Mouse (Mus musculus) embryonic stem cell, embryonic (primary cell): ENCODE measurements at regions not wholly inside any gene's neighbourhood (a gene's known extent, or its start where the extent isn't known, plus 50 kb on each side); places are given as distances from the start of the nearest gene placed in this dataset.
"Not testable (repeated sequence)": the region's sequence is repeated elsewhere in the genome, so short reads cannot be mapped to it uniquely, and the experiment has no call there.

Experiments used
- CTCF ChIA-PET, 4 experiments: fragments of 300-600 bp in 2 of 4; fragments of 350-600 bp in 2 of 4; sonication (Branson Sonifier 250); formaldehyde crosslinking; loops; one replicate each; lab custom pipeline; 2022; ENCODE audit warnings: inconsistent platforms in 2 of 4; lab: Charles Lee
- POLR2A ChIA-PET, 4 experiments: fragments of 300-600 bp in 2 of 4; fragments of 350-600 bp in 2 of 4; sonication (Branson Sonifier 250); formaldehyde crosslinking; loops; one replicate each; lab custom pipeline; 2022; ENCODE audit warnings: antibody characterized with exemption in 4 of 4, inconsistent platforms in 1 of 4; lab: Charles Lee

DNA sequence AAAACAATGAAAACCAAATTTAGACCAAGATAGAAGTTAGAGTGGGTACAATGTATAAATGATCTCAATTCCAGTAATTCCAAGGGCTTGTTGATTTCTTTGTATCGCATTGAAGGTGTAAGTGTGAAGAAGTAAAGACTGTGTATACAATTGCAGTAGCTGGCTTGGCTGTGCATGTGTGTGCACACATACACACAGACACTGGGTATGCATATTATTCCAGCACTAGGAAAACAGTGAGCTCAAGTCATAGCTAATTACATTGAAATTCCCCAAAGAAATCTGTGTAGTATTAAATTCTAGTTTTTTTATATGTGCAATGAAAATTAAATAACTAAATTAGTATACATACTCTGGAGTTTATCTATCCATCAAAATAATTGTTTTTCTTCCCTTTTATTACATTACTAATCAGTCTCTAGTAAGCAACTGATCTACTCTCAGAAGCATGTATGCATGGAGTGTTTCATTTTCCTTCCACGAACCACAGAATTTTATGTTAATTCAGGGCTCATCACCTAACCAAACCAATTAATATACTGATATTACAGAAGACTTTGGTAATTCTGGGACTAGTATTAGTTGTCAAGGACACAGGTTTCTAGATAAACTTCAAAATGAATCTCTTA, 56.5 kb downstream of the Gm8797 start:
- POLR2A ChIA-PET = no interaction called here
- CTCF ChIA-PET = no interaction called here

DNA sequence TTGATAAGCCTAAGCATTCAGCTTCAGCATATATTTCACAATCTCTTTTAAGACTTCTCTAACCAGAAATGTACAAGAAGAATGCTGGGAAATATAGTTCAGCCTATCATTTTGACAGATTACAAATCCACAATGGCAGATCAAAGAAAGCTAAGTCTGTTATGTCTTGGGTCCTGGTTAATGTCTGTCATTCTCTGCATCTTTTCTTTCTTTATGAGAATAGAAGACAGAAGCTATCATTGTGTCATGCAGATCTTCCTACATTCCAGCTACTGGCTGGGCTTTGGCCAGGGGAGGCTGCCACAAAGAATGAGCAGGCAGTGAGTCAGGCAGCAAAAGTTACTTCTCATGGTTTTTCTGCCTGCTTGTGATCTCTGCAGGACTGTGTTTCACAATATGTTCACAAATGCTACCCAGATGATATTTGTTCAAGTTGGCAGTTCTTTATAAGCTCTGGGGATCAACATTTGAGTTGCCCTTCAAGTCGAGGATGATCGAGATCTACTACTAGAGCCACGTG, 60.5 kb downstream of the Gm8797 start:
- CTCF ChIA-PET = no interaction called here
- POLR2A ChIA-PET = no interaction called here

DNA sequence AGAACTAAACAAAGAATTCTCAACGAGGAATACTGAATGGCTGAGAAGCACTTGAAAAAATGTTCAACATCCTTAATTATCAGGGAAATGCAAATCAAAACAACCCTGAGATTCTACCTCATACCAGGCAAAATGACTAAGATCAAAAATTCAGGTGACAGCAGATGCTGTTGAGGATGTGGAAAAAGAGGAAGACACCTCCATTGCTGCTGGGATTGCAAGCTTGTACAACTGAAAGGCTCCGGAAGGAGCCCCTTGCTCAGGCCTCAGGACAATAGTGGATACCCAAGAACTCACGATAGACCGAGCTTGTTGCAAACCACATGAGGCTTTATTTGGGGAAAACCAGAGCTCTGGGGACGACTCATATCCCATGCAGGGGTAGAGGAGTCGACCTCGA, 69.6 kb downstream of the Gm8797 start:
- POLR2A ChIA-PET = not testable (repeated sequence)

DNA sequence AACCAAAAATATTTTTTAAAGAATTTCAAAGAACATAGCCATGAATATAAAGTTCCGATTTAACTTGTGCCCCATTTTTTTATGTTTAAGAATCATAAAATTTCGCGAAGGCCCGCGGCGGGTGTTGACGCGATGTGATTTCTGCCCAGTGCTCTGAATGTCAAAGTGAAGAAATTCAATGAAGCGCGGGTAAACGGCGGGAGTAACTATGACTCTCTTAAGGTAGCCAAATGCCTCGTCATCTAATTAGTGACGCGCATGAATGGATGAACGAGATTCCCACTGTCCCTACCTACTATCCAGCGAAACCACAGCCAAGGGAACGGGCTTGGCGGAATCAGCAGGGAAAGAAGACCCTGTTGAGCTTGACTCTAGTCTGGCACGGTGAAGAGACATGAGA, 109.6 kb downstream of the Gm8797 start:
- CTCF ChIA-PET, POLR2A ChIA-PET: not testable (repeated sequence)

More for the DNA sequence above, 69.6 kb downstream of the Gm8797 start:
- CTCF ChIA-PET = not testable (repeated sequence)

DNA sequence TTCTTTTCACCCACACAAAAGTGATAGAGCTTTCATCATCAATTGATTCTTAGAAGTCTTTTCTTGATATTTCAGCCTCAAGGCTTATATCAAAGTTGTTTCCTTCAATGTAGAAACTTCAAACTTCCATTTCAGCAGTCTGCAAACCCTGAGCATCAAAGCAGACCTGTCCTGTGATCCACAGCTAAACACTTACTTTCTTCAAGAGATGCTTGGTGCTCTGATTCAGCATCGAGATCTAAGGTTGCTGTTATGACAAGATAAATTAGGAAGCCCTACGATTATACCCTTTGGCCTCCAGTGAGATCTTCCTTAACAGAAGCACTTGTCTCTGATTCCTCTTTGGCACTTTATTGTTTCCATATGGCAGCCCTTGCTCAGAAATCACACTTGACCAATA, 119.8 kb downstream of the Gm8797 start:
- ChIA-PET POLR2A (interaction anchor here in 1 of 4 experiments (0.6 kb wide), 1 partner anchor 43 kb away, joined by 3 read pairs; no protein-coding TSS in a partner anchor), CTCF (no interaction called here)

DNA sequence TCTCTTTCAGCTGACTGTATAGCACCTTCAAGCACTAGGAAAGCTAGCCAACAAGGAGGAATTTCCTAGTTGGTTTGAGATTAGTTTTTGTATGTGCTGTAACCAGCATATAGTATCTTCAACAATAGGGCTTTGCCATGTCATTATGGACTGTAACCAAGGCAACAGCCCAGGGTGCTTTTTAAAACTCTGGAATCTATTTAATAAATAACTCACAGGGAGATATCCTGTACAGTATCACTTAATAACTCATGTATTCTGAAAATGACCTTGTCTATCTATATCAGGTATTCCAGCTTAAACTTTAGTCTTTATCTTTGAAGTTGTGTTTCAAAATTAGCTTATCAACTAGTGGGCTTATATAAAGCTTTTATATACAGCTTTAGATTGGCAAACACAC, 128.5 kb downstream of the Gm8797 start:
- ChIA-PET CTCF (no interaction called here), POLR2A (no interaction called here)

DNA sequence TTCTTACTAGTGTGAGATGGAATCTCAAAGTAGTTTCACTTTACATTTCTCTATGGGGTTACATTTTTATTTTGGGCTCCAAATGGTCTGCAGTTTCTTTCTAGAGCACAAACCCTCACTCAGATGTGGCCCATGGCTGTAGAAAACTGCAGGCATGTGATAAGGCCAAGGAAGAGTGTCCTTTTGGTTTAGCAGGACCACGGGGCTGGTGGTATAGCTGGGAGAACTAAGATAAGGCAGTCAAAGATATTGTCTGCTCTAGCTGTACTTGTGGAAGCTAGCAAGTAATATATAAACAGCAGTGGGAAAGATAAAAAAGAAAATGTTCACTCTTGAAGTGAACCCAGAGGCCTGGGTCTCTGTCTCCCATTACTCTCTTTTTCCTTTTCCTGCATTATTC, 166.9 kb downstream of the Gm8797 start:
- POLR2A ChIA-PET = no interaction called here
- CTCF ChIA-PET = no interaction called here

DNA sequence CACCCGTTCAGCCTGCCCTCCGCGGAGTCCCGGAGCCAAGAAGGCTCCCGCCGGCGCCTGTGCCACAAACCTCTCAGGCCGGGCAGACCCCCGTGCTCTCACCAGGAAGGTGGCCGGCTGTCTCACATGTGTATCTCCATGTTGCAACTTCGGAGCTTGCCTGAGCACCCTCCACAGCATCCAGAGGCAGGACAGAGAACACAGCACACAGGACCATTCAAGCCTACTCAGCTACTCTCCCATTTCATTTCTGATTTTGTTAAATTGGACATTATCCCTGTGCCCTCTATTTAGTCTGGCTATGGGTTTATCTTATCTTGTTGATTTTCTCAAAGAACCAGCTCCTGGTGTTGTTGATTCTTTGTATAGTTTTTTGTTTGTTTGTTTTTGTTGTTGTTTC, 199.6 kb downstream of the Gm8797 start:
- POLR2A ChIA-PET, CTCF ChIA-PET: not testable (repeated sequence)

DNA sequence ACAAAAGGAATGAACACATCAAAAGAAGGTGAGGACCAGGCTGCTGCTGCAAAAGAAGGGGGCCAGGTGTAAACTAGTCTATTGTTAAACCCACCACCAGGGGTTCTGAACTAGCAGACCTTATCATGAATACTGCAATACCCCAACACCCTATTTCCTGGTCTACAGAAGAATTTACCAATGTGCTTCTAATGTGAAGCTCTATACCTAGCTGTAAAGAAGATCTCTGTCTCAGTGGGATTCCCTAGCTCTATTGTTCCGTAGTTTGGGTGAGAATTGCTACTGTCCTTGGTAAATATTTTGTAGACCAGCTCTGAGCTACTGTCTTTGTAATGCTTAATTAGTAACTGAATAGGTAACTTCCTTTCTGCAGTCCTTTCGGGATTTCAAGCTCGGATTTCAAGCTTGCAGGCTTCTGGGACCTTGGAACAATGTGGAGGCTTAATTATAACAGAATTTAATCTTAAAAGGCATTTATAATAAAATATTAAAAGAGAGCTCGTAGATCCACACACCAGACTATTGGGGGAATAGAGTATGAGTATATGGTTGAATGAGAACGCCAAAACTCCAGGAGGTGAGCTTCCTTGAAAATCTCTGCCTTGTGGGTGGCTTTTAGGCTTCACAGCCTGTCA, 238.5 kb downstream of the Gm8797 start:
- POLR2A ChIA-PET, CTCF ChIA-PET: not testable (repeated sequence)

DNA sequence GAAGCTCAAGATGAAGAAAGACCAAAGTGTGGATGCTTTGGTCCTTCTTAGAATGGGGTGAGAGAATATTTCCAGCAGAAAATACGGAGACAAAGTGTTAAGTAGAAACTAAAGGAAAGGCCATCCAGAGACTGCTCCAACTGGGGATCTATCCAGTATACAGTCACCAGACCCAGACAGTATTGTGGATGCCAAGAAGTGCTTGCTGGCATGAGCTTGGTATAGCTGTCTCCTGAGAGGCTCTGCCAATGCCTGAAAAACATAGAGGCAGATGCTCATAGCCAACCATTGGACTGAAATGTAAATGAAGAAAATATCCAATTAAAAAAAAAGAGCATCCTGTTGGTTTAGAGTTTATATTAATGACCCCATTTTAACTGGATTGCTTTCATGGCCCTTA, 253.8 kb downstream of the Gm8797 start:
- POLR2A ChIA-PET = no interaction called here
- CTCF ChIA-PET = no interaction called here

DNA sequence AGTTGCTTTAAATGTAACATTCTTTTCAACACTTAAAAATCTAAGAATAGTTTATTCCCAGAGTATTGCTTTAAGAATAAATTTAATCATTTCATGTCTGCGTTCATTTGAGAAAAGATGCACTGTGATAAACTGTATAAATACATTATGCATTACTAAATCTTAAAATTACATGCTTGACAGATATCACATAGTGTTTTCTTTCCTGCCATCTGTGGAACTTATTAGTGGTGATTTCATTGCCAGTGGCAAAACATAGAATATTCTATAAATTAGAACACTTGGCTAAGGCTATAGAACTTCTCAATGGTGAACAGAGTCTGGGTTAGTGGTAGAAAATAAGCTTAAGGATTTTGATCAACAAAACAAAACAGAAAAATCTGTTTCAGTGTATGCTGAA, 268.1 kb downstream of the Gm8797 start:
- POLR2A ChIA-PET = no interaction called here
- CTCF ChIA-PET = no interaction called here

DNA sequence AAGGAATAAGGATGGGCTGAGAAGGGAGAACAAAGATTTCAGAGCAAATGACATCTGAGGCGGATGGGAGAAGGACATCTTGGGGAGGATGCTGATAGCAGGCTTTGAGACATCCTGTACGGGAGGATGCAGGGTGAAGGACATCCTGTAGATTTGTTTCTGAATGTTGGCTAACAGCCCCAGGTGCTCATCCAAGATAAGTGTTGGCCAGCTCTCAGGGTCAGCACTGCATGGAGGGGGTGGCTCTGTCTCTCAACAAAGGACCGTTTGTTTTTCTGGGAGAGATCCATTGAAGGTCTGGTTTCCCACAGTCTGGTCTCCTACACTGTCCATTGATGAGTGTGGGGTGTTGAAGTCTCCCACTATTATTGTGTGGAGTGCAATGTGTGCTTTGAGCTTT, 290.7 kb downstream of the Gm8797 start:
- CTCF ChIA-PET, POLR2A ChIA-PET: not testable (repeated sequence)

DNA sequence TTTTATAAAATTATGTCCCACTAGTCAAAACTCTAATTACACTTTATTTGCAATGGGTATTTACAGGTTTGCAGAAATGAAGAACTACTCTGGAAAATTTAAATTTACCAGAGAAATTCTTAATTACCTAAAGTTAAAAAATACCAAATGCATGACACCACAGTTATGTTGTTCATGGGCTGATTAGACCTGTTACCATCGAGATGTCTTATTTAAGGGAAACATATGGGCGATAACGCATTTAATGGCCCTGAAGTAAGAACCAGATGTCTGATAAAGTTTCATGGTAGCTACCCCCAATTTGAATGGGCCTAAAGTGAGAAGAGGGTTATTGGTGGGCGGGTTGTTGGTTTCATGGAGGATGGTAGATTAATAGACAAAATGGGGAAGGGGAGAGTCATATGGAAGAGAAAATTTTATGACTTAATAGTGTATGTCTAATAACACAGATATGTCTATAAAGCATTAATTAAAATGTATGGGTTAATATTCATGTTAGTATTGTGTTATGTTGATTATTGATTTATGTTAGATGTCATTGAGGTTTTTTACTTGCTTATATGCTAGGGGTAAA, 299.0 kb downstream of the Gm8797 start:
- ChIA-PET POLR2A (no interaction called here), CTCF (no interaction called here)

DNA sequence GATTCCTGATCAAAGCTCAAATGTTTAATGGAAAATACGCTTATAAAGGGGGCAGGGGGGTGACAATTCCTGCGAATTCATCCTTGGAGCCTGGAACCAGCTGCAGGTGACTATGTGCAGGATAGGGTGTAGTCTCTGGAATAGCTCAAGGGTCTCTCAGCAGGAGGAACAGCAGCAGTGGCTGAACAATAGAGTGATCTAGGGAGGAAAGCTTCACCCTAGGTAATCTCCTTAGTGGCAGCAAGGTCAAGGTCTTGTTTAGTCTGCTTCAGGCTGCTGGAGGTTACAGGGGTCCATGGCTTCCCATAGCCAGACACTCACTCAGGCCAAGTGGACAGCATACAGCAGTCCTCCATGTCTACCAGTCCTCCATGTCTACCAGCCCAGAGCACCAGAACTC, 301.3 kb downstream of the Gm8797 start:
- ChIA-PET CTCF (no interaction called here), POLR2A (no interaction called here)

DNA sequence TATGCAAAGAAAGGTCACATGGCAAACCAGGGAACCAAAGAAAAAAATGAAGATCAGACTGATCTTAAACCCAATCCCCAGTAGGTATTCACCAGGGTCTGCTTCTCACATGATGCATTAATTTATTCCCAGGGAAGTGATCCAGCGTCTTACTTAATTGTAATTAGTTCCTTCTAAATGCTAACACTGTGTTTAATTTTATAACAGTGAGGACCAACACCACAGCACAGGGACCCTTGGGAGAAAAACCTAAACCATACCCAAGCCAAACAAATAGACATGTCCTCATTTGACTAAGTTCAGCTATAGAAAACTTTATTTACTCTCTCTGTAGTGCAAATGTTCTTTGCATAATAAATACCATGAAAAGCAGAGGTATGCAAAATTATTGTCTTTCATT, 333.2 kb downstream of the Gm8797 start:
- CTCF ChIA-PET = no interaction called here
- POLR2A ChIA-PET = no interaction called here

DNA sequence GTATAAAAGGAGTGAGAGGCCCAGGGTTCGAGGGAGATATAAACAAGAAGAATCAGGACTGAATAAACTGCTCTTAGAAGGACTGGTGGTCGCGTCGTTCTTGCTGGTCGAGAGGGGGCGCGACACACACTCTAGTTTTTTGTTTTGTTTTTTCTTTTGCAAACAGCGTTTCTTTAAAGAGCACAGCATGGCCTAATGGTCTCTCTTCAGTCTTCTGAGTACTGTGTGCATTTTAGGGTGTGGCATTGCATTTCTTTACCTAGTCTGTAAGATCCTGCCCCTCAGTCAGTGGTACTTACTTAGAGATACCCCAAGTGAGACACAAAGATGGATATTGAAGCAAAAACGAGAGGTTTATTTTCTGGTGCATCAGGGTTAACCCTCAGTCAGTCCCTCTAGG, 336.7 kb downstream of the Gm8797 start:
- CTCF ChIA-PET = no interaction called here
- POLR2A ChIA-PET = interaction anchor here in 1 of 4 experiments (1.0 kb wide), 1 partner anchor 17 kb away, joined by 3 read pairs; no protein-coding TSS in a partner anchor

DNA sequence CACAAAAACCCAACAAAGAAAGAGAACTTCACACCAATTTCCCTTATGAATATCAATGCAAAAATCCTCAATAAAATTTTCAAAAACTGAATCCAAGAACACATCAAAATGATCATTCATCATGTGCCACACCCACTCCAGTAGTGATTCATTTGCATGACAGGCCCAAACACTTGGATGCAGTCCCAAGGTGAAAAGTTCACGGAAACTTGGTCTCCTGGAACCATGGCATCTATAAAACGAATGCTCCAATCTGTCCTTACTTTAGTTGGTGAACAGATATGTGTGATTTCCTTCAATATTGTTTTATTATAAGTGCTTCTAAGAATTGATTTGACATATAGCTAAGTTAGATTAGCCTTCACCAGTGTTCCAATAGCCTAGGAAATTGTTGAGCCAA, 343.3 kb downstream of the Gm8797 start:
- CTCF ChIA-PET = no interaction called here
- POLR2A ChIA-PET = interaction anchor here in 1 of 4 experiments (0.6 kb wide), 1 partner anchor 251 kb away, joined by 3 read pairs; no protein-coding TSS in a partner anchor

DNA sequence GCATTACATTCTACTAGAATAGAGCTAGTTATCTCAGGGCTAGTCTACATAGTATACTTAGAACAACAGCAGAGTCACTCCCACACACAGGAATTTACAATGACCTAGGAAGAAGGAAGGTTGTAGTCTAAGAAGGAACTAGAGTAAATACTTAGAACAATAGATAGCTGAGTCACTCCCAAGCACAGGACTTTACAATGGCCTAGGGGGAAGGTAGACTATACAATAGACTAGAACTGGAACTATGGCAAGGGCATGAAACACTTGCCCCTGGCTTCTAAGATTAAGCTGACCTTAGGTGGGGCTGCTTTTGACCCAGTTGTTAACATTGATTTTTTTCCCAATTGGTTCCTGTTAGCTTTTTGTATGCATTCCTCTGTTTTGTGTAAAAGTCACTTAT, 343.8 kb downstream of the Gm8797 start:
- POLR2A ChIA-PET = interaction anchor here in 1 of 4 experiments (0.6 kb wide), 1 partner anchor 251 kb away, joined by 3 read pairs; no protein-coding TSS in a partner anchor
- CTCF ChIA-PET = interaction anchor here in 1 of 4 experiments (0.6 kb wide), 1 partner anchor 933 kb away, joined by 3 read pairs; no protein-coding TSS in a partner anchor

DNA sequence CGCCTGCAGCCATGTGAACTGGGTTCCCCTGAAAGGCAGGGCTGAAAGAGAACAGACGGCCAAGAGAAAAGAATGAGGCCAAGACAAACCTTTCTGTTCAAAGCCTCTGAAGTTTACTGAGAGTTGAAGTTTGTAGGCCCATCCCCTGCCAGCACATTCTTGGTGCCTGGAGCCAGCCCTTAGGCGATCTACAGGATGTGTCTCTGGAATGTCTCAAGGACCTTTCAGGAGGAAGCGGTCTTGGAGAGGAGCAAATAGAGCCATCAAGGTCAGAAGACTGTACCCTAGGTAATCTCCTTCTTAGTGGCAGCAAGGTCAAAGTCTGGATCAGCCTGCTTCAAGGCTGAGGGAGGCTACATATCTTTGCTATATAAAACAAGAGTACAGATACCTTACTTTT, 350.3 kb downstream of the Gm8797 start:
- CTCF ChIA-PET = no interaction called here

DNA sequence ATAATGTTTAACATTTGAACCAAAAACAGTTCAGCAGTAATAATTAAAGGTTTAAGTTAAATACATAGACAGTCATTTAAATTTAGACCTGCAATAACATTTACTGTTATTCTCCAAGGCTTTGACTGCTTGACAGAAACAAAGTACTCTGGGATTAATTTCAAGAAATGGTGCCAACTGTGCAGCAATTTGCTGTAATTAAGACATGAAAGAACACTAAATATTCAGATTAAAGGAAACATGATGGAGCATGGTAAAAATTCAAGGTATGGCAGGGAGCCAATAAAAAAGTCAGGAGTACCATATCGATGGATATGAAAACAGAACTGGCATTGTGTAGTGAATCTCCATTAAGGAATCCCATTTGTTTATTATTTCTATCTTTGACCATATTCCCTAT, 352.3 kb downstream of the Gm8797 start:
- CTCF ChIA-PET = no interaction called here

More for the DNA sequence above, 350.3 kb downstream of the Gm8797 start:
- POLR2A ChIA-PET = no interaction called here

DNA sequence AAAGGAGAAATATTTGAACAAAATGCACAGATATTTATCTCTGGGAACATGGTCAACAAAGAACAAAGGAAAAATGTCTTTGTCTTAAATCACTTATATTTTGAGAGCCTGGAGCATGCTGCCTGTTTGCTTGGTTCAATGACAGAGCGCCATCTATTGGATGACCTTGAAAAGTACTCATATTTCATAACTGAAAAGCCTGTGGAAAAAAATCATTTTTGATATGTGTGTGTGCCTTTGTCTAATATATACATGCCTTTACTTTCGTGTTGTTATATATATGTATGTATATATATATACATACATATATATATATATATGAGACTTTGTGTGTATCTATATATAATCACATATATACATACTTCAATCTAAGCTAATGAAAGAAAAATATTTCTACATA, 356.1 kb downstream of the Gm8797 start:
- CTCF ChIA-PET = no interaction called here
- POLR2A ChIA-PET = no interaction called here

More for the DNA sequence above, 352.3 kb downstream of the Gm8797 start:
- POLR2A ChIA-PET = no interaction called here
